Mouse (Mus musculus) lung, adult 2 months (tissue): ENCODE measurements at regions not wholly inside any gene's neighbourhood (a gene's known extent, or its start where the extent isn't known, plus 50 kb on each side); places are given as distances from the start of the nearest gene placed in this dataset.

Experiments used
- CTCF ChIP-seq: fragments of 200-500 bp; IDR thresholded peaks from 2 replicates; pipeline ENCODE4 v1.5.1; 2011; ENCODE audit warnings: mild to moderate bottlenecking, low read length, control low read depth; ENCODE audit not compliant: insufficient read depth
- POLR2A ChIP-seq: fragments of 200-500 bp; IDR thresholded peaks from 2 replicates; pipeline ENCODE4 v1.6.1; 2011; ENCODE audit warnings: low read depth, mild to moderate bottlenecking, control low read depth, low read length, borderline replicate concordance; ENCODE audit errors: extremely low read depth

GRCm38 (mm10) chr14:104901072-104901471 is 276.1 kb downstream of the Rbm26 start:
- no peak for TF ChIP-seq POLR2A
- no peak for TF ChIP-seq CTCF
